Mouse (Mus musculus) liver, embryonic 15.5 days (tissue): ENCODE data around the gene Trim80. TPM values are rescaled to one million over a fixed set of nuclear protein-coding genes. Genes with fewer than 3 reads are reported as not detected.
"Not testable (repeated sequence)": the region's sequence is repeated elsewhere in the genome, so short reads cannot be mapped to it uniquely, and the experiment has no call there.

Source experiments
- ATAC-seq: fragments of 200-750 bp; cut with Nextera tagmentation; 2 replicates; pipeline ENCODE4 v1.8.0; 2017; ENCODE audit warnings: moderate number of reproducible peaks, mild to moderate bottlenecking, moderate library complexity; ENCODE audit not compliant: insufficient read depth
- H3K27ac ChIP-seq: fragments of 300-500 bp; sonication (generic); replicated peaks from 2 replicates; pipeline ENCODE4 v1.5.1; 2015; ENCODE audit warnings: mild to moderate bottlenecking, inconsistent platforms
- H3K27me3 ChIP-seq: fragments of 300-500 bp; sonication (generic); 2 replicates; pipeline ENCODE4 v1.6.1; 2015; ENCODE audit warnings: mild to moderate bottlenecking, inconsistent platforms
- H3K36me3 ChIP-seq: fragments of 300-500 bp; sonication (generic); replicated peaks from 2 replicates; pipeline ENCODE4 v1.6.1; 2015; ENCODE audit warnings: moderate library complexity, mild to moderate bottlenecking, inconsistent platforms
- H3K4me1 ChIP-seq: fragments of 300-500 bp; sonication (generic); replicated peaks from 2 replicates; pipeline ENCODE4 v1.6.1; 2015; ENCODE audit warnings: inconsistent platforms
- H3K4me2 ChIP-seq: fragments of 300-500 bp; sonication (generic); 2 replicates; pipeline ENCODE4 v1.6.1; 2015; ENCODE audit warnings: moderate library complexity, mild to moderate bottlenecking, inconsistent platforms
- H3K4me3 ChIP-seq: fragments of 300-500 bp; sonication (generic); replicated peaks from 2 replicates; pipeline ENCODE4 v1.5.1; 2015; ENCODE audit warnings: mild to moderate bottlenecking, inconsistent platforms
- H3K9ac ChIP-seq: fragments of 300-500 bp; sonication (generic); 2 replicates; pipeline ENCODE4 v1.6.1; 2015; ENCODE audit warnings: moderate library complexity, mild to moderate bottlenecking, inconsistent platforms
- H3K9me3 ChIP-seq: fragments of 300-500 bp; sonication (generic); replicated peaks from 2 replicates; pipeline ENCODE4 v1.6.1; 2016; ENCODE audit warnings: inconsistent platforms
- WGBS: fragments of 180-500 bp; shearing (Covaris S2); methylation state at CpG from one replicate; pipeline ENCODE4 v1.1.7; 2015; ENCODE audit warnings: mixed read lengths; ENCODE audit not compliant: insufficient replicate concordance; 5-methylcytosine and 5-hydroxymethylcytosine counted together
- polyA plus RNA-seq: library from polyadenylated mRNA; unstranded; fragments of >200 nt; fragmentation: Nextera tagmentation; extraction: Ambion mirVana; gene quantifications from 2 replicates; pipeline ENCODE4 v1.2.1, GENCODE M21; 2015

The Trim80 gene
- polyA plus RNA-seq, 1 experiment from 2014 or later = 0.55 TPM

DNA sequence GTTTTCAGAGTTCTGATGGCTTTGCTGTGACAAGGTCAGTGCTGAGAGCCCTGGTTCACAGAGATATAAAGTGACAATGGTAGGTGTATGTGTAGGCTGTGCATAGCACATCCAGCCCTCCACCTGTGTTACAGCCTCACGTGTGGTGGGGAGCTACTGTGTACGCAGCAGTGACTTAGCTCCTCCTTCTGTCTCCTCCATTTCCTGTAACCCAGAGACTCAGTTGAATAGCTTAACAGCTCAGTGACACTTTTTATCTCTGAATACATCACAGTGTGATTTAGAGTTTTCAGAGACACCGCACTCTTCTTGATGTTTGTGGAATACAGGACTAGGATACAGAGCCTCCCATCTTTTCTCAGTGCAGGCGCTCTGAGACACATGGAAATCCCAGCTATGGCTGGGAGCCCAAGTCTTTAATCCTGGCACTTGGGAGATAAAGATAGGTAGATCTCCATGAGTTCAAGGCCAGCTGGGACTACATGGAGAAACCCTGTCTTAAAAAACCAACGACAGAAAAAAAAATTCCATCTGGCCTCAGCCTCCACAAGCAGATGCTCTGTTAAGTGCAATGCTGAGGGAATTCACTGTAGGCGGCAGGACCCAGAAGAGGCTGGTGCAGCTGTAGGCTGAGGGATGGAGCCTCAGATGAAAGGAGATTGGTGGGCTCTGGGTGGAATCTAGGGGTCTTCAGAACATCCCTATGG, 41.4 kb downstream of the Trim80 start:
- WGBS = 65% methylated on average over 6 of the region's 6 CpGs
- no peaks in the 10 kb centered on the region for H3K36me3 ChIP-seq
- peaks cover 12% of the 10 kb centered on the region for H3K4me1 ChIP-seq
- no peak overlapping the region for H3K4me2 ChIP-seq
- H3K9me3 ChIP-seq = no peaks in the 10 kb centered on the region
- H3K9ac ChIP-seq = no peak overlapping the region
- H3K27me3 ChIP-seq = no peaks in the 10 kb centered on the region
- no peak for ATAC-seq
- H3K4me3 ChIP-seq = no peak overlapping the region
- H3K27ac ChIP-seq = no peak overlapping the region

DNA sequence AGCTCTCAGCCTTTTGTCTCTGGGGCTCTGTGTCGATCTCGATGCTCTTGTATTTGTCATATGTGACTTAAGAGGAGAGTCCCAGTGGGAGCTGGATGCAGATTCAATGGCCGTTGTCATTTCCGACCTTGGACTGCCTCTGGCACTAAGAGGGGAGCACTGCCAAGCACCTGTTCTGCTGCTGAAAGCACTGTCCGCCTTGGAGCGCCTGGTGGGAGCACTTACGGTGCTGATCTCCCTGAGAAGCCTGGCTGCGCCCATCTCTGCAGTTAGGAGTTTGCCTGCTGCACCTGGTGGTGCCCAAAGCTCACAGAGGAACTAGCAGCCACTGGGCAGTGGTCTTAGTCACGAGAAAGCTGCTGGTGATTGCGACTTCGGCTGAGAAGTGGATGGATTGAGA, 42.9 kb downstream of the Trim80 start:
- 0 out of 2 replicates have a peak, but pooled peaks cover 6% of the 10 kb centered on the region for H3K4me1 ChIP-seq
- no peak overlapping the region for H3K4me2 ChIP-seq
- no peaks in the 10 kb centered on the region for H3K27me3 ChIP-seq
- no peaks in the 10 kb centered on the region for H3K9me3 ChIP-seq
- H3K4me3 ChIP-seq = no peak overlapping the region
- no peak for ATAC-seq
- H3K36me3 ChIP-seq = peaks cover under 1% of the 10 kb centered on the region; the same call in 1 of the 2 replicates
- H3K27ac ChIP-seq = no peak overlapping the region
- no peak overlapping the region for H3K9ac ChIP-seq
- WGBS = 64% methylated on average over 11 of the region's 11 CpGs

DNA sequence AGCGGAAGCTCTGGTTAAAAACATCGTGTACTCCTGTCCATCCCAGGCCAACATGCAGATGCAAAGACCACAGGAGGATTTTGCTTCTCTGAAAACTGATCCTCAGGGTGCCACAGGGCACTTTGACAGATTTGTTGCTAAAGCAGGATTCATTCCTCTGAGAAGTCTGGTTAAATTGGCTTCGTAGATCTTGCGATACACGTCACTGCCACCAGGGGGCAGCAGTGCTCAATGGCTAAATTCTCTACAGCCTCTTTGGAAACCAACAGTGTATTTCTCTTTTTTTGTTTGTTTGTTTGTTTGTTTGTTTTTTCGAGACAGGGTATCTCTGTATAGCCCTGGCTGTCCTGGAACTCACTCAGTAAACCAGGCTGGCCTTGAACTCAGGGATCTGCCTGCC, 43.4 kb downstream of the Trim80 start:
- Histone ChIP-seq H3K27ac (no peak overlapping the region), H3K9ac (no peak overlapping the region), H3K9me3 (no peaks in the 10 kb centered on the region), H3K27me3 (no peaks in the 10 kb centered on the region), H3K36me3 (peaks cover 5% of the 10 kb centered on the region), H3K4me2 (no peak overlapping the region), H3K4me3 (no peak overlapping the region), H3K4me1 (0 out of 2 replicates have a peak, but pooled peaks cover 6% of the 10 kb centered on the region)
- no peak for ATAC-seq
- WGBS = 19% methylated on average over 6 of the region's 6 CpGs

DNA sequence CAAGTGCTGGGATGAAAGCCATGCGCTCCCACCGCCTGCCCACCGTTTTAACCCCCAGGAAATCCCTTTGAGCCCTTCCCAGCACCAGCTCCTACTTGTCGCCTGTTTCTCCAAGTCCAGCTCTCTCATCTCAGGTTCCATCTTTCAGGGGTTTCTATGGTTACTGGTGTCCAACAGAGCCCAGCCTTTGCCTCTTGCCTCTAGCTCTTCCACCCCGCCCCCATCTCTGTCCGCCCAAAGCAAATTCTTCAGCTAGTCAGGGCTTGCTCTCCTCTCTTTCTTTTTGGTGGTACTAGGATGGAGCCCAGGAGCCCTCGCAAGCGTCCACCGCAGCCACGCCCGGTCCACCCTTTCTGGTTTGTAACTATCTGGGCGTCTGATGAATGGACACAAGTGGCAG, 44.8 kb downstream of the Trim80 start:
- WGBS = 80% methylated on average over 12 of the region's 12 CpGs

DNA sequence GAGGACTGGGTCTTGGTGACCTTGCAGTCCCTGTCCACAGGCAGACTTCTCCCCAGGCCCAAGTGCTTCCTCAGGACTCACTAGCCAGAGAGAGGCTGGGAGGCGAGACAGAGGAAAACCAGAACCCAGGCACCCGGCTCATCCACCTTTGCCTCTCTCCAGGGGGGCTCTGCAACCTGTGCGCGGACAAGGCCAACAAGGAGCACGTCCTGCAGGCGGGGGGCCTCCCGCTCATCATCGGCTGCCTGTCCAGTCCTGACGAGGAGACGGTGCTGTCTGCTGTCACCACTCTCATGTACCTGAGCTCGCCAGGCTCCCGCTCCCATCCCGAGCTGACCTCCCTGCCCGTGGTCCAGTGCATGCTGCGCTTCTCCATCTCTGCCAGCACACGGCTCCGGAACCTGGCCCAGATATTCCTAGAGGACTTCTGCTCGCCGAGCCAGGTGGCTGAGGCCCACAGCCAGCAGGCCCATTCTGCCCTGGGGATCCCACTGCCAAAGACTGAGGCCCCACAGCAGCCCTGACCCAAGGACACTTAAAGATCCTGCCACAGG, 48.3 kb downstream of the Trim80 start:
- H3K4me1 ChIP-seq = peaks cover 30% of the 10 kb centered on the region
- H3K4me3 ChIP-seq = no peak overlapping the region
- H3K9me3 ChIP-seq = no peaks in the 10 kb centered on the region
- no peak for ATAC-seq
- H3K4me2 ChIP-seq = no peak overlapping the region
- H3K27ac ChIP-seq = no peak overlapping the region
- no peaks in the 10 kb centered on the region for H3K27me3 ChIP-seq
- no peak overlapping the region for H3K9ac ChIP-seq
- 85% methylated on average over 19 of the region's 19 CpGs for WGBS
- peaks cover 19% of the 10 kb centered on the region for H3K36me3 ChIP-seq

More for the DNA sequence above, 44.8 kb downstream of the Trim80 start:
- peaks cover 5% of the 10 kb centered on the region for H3K4me1 ChIP-seq
- no peak overlapping the region for H3K4me3 ChIP-seq
- no peak overlapping the region for H3K4me2 ChIP-seq
- no peak overlapping the region for H3K27ac ChIP-seq
- H3K36me3 ChIP-seq = peaks cover 16% of the 10 kb centered on the region
- no peak for ATAC-seq
- no peak overlapping the region for H3K9ac ChIP-seq
- H3K27me3 ChIP-seq = no peaks in the 10 kb centered on the region
- no peaks in the 10 kb centered on the region for H3K9me3 ChIP-seq

DNA sequence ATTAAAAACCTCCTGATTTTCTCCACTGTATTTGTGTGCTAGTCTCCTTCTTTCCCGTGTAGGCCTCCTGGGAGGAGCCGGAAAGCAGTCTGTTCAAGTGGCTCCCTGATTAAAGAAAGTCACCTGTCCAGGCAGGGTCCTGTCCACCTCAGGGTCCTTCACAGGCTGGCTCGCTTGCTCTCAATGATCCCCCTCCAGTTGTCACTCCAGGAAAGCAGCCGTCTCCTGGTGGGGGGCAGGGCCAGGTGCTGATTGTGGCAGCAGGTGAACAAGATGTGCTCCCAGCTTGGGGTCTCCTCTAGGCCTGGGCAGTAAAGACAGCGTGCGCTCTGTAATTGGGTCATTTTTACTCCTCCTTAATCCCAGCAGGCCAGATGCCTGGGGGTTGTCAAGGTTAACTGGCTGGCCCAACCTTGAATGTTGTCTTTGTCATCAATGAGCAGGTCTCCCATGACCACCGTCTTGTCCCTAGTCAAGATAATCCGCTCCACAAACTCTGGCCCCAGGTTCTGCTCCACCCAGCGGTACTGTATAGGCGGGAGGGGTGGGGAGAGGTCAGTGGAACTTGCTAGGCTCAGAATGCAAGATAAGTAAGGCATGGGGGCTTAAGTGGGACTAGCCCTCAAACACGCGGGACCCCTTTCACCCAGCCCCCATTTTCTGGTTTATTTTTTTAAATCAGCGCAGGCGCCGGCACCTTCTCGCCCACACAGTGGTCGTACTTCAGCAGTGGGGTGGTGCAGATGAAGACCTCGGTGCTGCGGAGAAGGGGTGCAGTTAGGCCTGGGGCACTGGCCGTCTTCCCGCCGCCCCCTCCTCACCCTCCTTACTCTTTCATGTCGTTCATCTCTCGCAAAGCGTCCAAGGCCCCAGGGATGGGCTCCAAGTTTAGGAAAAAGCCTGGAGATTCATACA, 50.4 kb downstream of the Trim80 start:
- H3K4me1 ChIP-seq = peaks cover 28% of the 10 kb centered on the region
- H3K27ac ChIP-seq = peak overlapping the region; percentile 87; the same call in 1 of the 2 replicates
- H3K4me2 ChIP-seq = peak overlapping the region; percentile 97
- H3K27me3 ChIP-seq = no peaks in the 10 kb centered on the region
- peaks cover 19% of the 10 kb centered on the region for H3K36me3 ChIP-seq
- H3K9me3 ChIP-seq = no peaks in the 10 kb centered on the region
- H3K9ac ChIP-seq = peak overlapping the region; percentile 74
- no peak for ATAC-seq
- H3K4me3 ChIP-seq = peak overlapping the region; percentile 85
- WGBS = 25% methylated on average over 25 of the region's 25 CpGs

DNA sequence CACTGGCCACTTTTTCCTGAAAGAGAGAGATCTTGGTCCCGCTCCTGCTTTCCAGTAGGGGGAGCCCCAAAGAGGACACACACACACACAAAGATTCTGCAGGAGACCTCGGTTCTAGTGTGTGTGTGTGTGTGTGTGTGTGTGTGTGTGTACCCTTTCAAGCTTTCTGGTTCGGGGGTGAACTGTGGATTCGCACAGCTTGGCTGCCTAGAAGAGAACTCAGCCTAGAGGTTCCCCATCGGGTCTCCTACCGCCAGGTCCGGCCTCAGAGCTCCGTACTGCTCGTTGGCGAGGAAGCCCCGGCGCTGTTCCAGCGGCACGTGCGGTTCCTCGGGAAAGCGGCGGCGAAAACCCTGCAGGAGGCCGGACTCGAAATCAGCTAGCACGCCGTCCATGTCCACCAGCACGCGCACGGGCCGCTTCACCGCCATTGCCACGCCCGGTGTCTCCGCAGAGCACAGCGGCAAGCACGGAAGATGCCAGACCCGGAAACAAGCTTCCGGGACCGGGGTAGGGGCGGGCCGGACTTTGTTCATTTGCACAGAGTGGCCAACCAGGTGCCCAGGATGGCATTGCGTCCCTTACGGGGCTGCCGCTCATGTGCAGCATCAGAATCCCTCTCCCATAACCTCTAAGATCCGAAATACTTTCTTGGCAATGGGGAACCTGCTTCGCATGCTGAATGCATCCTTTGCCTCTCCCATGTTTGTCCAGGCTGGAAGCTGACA, 51.2 kb downstream of the Trim80 start, which contains the start of gene Nt5c:
Nt5c (minus strand) TSS at position 507 of the 728 bp plus-strand sequence.
- H3K36me3 ChIP-seq = peaks cover 19% of the 10 kb centered on the region
- ATAC-seq = peak; percentile 94
- no peaks in the 10 kb centered on the region for H3K27me3 ChIP-seq
- peak within 1 kb of the TSS; percentile 74 for H3K9ac ChIP-seq
- H3K9me3 ChIP-seq = no peaks in the 10 kb centered on the region
- H3K27ac ChIP-seq = peak within 1 kb of the TSS; percentile 87
- under 1% methylated on average over 43 of the region's 43 CpGs for WGBS
- H3K4me3 ChIP-seq = peak within 1 kb of the TSS; percentile 85
- H3K4me2 ChIP-seq = peak within 1 kb of the TSS; percentile 97
- H3K4me1 ChIP-seq = peaks cover 28% of the 10 kb centered on the region

DNA sequence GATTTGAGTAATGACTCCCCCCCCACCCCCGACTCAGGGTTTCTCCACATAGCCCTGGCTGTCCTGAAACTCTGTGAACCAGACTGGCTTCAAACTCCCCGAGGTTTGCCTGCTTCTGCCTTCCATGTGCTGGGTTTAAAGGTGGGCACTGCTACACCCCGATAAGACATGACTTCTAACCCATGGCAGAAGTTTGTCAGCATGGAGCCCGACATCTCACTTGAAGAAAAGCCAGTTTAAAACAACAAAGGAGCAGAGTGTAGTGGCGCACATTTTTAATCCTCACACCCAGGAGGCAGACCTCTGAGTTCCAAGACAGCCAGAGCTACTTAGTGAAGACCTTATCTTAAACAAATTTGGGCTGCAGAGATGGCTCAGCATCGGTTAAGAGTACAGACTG, 52.0 kb downstream of the Trim80 start:
- peak overlapping the region; percentile 87 for H3K27ac ChIP-seq
- no peak for ATAC-seq
- H3K27me3 ChIP-seq = no peaks in the 10 kb centered on the region
- H3K9ac ChIP-seq = peak overlapping the region; percentile 74
- no peaks in the 10 kb centered on the region for H3K9me3 ChIP-seq
- WGBS = 23% methylated on average over 6 of the region's 6 CpGs
- H3K36me3 ChIP-seq = peaks cover 26% of the 10 kb centered on the region
- H3K4me2 ChIP-seq = peak overlapping the region; percentile 97
- peak overlapping the region; percentile 85 for H3K4me3 ChIP-seq
- H3K4me1 ChIP-seq = peaks cover 28% of the 10 kb centered on the region

DNA sequence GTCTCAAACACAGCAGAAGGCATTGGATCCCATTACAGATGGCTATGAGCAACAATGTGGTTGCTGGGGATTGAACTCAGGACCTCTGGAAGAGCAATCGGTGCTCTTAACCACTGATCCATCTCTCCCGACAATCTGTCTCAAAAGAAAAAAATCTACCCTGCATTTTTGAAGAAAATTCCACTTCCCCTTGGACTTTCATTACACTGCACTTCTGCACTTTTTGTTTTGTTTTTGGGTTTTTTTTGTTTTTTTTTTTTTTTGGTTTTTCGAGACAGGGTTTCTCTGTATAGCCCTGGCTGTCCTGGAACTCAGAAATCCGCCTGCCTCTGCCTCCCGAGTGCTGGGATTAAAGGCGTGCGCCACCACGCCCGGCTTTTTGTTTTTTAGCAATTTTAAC, 56.2 kb downstream of the Trim80 start:
- ATAC-seq = not testable (repeated sequence)

More for the DNA sequence above, 56.2 kb downstream of the Trim80 start:
- not testable (repeated sequence) for H3K9me3 ChIP-seq, H3K27me3 ChIP-seq, H3K4me3 ChIP-seq, H3K27ac ChIP-seq, H3K9ac ChIP-seq, H3K4me2 ChIP-seq
- 84% methylated on average over 9 of the region's 9 CpGs for WGBS
- Histone ChIP-seq H3K4me1 (peaks cover 14% of the 10 kb centered on the region), H3K36me3 (peaks cover 47% of the 10 kb centered on the region)
